Mouse (Mus musculus) right cerebral cortex, postnatal 25 days (tissue): Measurements from ENCODE around the gene Lims1.
A peak's percentile ranks its signal among the peaks of the same experiment; 100 is the strongest.

Source experiments
- DNase-seq: peaks from one replicate; pipeline ENCODE4 v3.0.0; 2022

The Lims1 gene

DNA sequence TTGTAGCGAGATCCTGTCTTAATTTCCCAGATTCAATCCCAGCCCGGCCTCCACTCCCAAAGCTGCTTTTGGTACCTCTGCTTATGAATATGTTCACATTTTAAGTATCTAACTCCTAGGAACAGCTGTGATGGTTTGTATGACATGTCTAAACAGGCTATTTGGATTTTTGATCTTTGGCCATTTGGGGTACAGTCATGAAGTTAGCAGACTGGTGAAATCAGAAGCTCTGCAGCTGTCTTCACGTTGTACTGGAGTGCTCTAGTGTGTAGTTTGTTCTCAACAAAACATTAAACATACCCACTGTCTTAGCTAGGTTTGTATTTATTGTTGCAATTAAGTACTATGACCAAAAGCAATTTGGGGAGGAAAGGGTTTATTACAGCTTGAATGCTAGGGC is 63.7 kb downstream of the Lims1 start:
- DNase-seq: no peak

DNA sequence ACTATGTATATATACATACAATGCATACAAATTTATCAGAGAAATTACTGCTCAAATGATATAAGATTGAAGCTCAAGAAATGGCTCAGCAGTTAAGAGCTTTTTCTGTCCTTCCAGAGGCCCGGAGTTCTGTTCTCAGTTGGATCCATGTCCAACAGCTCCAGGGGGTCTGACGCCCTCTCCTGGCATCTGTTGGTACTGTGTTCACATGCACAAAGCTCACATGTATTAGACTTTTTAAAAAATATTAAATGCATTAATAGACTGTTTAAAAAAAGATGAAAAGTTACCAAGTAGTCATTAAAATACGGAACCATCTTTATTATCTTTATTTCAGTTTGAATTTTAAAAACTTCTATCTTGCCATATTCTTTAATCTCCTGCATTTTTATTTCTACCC is 65.4 kb downstream of the Lims1 start:
- no peak for DNase-seq

DNA sequence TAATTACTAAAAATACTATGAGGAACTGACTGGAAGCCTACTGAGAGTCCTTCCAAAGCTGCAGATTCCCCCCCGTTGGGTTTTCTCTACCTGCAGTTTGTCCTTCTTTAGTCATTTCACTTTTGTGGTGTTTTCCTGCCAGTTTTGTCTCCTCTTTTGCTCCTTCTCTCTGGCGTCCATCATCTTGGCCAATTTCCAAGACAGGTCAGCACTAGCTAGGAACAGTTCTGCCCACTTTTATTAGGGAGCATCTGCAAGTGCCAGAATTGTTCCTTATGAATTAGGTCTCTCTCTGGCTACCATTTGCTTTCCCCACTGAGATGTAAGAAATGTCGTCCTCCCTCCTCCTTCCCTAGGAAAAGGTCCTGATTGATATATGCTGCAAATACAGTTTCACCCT is 65.9 kb downstream of the Lims1 start:
- no peak for DNase-seq

DNA sequence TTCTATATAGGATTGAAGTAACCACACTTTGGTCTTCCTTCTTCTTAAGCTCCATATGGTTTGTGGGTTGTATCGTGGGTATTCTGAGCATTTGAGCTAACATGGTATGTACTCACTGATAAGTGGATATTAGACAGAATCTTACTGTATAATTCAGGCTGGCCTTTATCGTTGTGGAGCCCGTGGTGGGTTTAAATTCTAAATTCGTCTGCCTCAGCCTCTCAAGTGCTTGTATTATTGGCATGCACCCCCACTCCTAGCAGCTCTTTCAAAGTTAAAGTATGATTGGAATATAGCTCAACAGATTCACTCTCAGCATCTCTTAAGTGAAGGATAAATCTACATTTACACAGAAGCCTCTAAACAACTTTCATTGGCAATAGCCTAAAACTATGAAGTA is 69.2 kb downstream of the Lims1 start:
- no peak for DNase-seq

DNA sequence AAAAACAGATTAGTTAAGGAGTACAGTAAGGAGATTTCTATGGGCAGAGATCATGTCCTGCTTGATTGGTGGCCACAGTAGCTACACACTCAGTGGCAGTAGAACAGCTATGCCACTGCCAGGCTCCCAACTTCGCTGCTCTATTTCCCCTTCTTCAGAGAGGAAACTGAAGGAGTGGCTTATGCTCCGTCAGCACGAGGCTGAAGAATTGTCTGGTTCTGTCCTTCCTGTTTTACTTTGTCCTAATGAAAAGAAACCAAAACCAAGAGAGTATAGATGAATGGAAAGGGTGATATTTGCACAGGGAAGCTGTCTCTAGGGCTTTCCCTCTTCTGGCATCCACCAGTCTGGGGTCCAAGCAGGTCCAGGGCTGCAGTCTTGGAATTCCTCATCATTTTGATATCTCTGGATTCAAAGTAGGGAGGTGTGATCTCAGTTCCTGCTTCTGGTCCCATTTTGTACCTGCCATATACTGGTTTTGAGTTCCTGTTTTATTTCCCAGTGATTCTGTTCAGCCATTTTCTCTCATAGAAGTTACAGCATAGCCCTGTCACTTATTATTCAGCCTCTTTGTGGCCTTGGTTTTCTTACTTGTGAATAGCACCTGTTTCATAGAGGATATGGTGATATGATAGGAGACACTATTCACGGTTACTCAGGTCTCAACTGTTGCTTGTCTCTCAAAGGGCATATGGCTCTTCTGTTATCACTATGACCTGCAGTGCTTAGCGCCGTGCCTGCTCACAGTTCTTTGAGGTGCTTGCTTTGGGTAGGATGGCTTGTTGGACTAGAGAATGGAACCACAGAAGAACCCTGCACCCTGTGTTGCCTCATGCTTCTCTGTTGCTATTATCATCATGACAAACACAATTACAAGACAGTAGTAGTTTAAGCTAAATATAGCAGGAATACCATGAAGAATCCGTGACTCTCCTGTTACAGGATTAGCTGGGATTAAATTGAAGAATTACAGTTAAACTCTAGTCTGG is 70.1 kb downstream of the Lims1 start:
- DNase-seq: no peak

DNA sequence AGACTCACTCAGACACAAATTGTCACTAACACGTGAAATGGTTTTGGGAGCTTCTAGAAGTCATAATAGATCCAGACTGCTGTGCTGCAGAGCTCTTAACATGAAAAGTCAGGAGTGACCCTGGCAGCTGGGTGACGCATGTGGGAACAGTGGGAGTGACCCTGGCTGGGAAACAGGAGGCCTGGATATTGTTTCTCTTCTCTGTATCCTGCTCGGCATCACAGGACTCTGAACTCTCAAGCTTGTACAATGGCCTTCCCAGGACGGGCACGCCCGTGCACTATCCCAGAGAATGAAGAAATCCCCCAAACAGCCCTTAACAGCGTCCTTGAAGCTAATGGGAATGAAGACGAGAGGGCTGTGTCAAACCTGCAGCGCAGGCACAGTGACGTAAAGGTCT is 70.9 kb downstream of the Lims1 start:
- no peak for DNase-seq

DNA sequence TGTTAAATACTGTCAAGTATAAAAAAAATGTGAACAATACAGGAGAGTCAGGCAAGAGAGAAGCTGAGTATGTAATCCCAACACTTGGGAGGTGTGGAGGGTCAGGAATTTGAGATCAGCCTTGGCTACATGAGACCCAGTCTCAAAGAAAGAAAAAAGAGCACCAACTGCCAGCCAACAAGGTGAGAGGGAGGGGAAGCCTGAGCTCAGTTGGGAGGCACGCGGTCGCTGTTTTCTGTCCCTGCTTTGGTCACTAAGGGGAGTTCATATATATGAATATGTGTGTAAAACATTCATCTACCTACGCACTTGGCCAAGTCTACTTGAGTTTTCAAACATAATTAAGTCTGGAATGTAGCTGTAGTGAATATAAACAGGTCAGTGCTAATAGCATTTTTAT is 72.0 kb downstream of the Lims1 start:
- no peak for DNase-seq

DNA sequence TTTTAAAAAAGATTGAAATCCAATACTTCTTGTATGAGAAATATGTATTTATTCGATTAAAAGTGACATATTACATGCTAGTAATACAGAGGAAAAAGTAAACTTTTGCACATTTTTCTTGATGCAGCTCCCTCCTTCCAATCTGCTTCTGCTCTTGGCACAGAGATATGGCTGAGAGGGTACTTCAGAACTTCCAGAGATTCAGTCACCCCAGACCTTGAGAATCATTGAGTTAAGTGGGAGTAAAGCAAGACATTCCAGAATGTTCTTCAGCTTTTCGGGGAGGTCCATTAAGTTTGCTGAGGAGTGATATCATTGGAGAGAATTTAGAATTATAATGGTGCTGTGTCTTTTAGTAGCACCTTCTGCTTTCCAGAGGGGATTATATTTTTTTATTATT is 72.5 kb downstream of the Lims1 start:
- no peak for DNase-seq

DNA sequence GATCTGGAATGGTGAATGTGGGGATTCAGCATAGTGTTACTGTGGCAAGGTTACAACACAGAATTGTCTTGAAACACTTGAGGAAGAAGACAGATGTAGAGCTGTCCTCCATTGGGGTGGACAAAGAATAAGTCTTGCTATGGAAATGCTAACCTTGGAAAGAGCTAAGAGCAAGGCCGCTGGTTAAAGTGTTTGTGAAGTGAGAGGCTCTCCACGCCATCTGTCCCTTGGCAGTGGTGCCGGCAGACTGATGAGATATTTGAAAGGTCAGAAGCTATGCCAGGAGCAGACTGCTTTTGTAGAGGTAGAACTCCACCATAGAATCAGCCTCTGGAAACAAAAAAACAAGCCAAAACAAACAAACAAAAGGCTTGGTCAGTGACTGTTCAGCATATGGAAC is 73.3 kb downstream of the Lims1 start:
- DNase-seq: no peak

DNA sequence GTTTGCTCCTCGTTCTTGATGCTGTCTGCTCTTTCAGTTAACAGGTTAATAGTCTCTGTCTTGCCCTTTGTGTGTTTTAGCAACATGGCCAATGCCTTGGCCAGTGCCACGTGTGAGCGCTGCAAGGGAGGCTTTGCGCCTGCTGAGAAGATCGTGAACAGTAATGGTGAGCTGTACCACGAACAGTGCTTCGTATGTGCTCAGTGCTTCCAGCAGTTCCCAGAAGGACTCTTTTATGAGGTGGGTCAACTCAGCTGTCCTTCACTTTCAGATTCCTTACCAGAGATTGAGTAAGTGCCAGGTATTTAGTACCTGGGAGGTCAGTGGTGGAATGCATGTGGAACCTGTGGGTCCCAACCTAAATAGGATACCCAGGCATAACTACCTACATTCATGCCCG is 75.7 kb downstream of the Lims1 start:
- DNase-seq: no peak

DNA sequence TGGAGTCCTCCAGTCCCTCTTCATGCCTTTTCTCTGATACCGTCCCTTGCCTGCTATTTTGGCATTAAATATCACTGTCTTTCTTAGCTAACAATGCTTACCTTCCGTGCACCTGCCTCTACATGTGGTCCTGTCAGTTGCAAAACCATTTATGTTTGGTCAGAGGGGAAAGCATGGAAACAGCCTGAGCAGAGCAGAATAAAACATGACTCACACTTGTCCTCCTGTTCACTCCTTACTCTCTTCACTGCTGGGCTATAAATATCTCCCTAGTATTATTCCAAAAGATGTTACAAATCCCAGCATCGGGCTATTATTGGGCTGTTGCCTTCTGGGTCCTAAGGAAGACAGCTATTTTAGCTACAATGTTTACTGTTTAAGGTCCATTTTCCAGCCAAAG is 78.6 kb downstream of the Lims1 start:
- no peak for DNase-seq

DNA sequence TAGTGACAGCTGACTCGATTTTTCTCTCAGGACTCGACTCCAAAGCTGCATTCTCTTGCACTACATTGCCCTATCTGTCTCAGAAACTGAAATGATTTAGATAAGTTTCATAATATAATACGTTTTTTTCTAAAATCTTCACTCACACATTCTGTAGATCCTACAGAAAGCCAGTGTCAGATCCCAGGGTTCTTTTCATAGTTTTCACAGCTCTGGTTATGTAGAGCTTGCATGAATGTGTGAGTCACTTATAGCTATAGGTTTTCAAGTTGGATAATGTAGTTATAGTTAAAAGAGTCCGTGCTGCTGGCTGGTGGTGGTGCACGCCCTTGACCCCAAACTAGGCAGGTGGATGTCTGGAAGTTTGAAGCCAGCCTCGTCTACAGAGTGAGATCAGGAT is 81.4 kb downstream of the Lims1 start:
- no peak for DNase-seq

DNA sequence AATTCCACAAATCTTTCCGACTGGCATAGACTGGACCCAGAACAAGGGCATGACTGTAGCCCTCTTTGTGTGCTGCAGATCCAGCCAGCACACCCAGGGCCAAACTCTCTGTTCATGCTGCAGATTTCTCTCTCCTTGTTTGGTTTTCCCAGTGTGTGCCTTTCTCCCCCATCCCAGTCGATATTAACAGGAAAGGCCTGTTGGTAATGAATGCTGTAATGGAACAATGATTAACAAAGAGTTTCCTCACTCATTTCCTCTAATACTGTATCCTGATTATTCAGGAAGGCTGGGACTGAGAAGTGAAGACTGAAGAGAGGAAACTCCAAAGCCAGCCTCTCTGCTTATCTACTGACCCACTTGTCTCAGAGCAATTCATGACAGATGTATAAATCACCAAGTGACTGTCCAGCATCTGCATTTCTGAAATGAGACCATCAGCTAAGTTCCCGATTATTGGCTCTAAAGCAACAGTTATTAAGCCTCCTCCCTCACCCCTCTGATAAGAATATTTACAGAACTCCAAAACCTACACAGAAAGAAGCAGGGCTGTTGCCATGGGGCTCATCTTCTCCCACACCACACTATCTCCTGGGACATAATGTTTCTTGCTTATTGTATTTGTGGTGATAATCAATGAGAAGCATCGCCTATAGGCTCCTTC is 82.2 kb downstream of the Lims1 start:
- DNase-seq: no peak

DNA sequence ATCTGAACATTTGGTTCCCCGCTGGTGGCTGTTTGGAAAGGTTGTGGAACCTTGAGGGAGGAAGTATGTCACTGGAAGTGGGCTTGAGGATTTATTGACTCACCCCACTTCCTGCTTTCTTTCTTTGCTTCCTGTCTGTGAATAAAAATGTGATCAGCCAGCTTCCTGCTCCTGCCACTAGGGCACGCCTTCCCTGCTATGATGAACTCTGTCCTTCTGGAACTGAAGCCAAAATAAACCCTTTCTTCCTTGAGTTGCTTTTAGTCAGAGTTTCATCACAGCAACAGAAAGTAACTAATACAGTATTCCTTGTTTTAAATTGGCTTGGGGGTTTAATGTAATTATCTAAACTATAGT is 82.7 kb downstream of the Lims1 start:
- no peak for DNase-seq

DNA sequence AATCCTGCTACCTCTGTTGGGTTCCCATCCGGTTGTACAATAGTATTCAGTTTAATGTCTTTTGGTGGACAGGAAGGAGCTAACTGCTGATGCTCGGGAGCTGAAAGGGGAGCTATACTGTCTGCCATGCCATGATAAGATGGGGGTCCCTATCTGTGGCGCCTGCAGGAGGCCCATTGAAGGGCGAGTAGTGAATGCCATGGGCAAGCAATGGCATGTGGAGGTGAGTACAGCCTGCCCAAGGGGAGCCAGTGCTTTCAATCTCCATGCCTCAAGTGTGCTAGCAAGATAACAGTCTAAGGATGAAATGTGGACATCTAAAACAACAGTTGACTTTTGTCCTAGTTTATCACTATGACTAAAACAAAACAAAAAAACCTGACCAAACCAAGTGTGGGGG is 89.1 kb downstream of the Lims1 start:
- no peak for DNase-seq

DNA sequence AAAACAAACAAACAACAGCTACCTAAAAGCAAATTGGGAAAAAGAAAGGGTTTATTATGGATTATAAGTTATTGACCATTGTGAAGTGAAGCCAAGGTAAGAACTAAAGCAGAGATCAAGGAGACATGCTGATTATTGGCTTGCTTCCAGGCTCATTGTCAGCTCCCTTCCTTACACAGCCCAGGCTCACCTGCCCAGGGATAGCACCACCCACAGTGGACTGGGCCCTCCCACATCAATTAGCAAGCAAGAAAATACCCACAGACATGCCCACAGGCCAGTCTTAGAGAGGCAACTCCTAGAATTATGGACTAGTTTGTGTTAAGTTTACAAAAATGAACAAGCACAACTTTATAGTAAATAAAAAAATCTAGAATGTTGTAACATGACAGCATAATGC is 89.6 kb downstream of the Lims1 start:
- no peak for DNase-seq

DNA sequence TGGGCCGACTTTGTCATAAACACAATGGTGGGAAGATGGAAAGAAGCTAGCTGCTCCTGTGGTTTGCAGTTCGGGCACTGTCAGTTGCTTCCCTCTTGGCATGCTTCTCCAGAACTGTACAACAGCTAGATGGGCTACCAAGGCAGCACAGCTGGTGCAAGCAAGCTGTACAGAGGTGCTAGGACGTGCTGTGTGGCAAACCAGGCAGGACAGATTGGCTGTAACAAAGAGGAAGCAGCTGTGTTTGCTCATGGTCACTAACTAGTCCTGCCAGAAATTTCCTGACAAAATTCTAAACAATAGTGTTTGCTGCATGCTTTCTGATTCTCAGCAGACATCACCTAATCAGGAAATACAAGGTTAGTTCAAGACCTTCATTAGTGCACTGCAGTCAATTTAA is 93.4 kb downstream of the Lims1 start:
- no peak for DNase-seq

DNA sequence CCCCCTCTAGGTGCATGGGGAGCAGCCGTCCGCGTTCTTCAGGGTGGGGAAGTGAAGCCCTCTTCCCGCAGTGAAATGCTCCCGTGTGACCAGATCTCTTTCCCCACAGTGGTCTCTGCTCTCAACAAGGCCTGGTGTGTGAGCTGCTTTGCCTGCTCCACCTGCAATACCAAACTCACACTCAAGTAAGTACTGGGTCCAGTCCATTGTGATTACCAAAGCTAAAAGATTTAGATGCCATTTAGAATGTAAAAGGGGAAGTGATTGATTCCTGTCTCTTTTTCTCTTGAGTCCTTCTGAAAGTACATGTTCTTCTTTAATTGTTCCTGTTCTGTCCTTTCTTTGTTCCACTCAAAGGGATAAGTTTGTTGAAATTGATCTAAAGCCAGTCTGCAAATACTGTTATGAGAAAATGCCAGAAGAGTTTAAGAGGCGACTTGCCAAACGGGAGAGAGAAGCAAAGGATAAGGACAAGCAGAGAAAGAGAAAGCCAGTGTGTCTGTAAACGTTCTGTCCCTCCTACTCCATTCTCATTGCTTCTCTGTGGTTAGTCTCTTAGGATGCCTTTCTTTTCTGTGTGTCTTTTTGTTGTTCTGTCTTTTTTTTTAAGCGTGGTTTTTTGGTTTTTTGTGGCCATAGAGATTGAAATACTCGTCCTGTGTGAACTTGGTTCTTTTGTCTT is 95.2 kb downstream of the Lims1 start:
- no peak for DNase-seq

DNA sequence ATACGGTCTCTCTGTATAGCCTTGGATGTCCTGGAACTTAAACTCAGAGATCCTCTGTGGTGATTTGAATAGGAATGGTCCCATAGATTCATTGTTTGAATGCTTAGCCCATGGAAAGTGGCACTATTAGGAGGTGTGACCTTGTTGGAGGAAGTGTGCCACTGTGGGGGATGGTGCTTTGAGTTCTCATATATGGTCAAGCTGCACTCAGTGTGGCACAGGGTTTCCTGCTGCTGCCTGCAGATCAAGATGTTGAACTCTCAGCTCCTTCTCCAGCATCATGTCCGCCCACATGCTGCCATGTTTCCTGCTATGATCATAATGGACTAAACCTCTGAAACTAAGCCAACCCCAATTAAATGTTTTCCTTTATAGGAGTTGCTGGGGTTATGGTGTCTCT is 104.7 kb downstream of the Lims1 start:
- DNase-seq: no peak

DNA sequence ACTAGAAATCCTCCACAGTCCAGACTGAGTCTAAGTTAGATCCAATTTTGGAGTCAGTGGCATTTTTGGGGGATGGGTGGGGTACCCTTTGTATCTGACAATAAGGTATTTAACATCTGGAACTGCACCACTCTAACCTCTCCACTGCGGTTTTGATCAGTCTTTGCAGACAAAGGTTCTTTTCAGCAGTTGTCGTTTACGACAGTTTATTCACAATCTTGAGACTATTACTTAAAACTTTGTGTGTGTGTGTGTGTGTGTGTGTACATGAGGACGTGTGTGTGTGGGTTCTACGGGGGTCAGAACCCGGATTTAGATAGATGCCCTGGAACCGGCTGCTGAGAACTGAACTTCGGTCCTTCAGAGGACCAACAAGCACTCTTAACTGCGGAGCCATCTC is 122.6 kb downstream of the Lims1 start:
- DNase-seq: no peak

DNA sequence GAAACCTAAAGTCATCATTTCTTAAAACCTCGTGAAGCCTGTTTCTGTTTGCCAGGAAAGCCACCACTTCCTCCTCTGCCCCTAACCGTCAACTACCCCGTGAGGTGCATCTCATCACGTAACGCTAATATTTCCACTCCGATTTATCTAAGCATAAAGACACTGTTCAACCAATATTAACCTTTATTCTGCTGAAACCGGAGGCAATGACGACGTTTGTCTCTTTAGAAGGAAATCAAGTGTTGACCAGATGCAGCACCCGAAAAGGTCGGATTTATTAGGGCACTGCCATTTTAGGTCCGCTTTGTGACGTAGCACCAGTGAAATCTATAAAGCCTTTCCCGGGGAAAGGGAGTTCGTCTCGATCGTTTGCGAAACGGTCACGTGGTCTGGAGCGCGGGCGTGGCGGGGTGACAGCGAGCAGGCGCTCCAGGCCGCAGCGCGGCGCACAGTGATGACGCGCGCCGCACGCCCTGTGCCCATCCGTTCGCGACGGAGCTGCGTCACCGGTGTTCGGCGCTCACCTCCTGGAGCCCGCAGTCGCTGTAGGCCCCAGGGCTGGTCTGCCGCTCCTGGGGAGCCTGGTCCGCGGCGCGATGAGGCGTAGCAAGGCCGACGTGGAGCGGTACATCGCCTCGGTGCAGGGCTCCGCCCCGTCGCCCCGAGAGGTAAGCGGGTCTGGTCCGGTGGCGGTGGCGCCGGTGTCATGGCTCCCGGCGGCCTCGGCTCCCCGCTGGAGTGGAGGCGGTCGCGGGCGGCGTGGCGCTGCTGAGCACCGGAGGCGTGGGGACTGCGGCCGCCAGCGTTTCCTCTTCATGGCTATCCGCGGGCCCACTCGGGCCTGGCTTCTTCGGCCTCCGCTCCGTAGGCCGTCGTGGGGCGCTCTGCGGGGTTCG is 123.4 kb downstream of the Lims1 start, which contains the start of gene Ranbp2:
TSS of gene Ranbp2 (plus strand) at position 537 of the 896 bp plus-strand sequence.
- DNase-seq: peak; percentile 99

DNA sequence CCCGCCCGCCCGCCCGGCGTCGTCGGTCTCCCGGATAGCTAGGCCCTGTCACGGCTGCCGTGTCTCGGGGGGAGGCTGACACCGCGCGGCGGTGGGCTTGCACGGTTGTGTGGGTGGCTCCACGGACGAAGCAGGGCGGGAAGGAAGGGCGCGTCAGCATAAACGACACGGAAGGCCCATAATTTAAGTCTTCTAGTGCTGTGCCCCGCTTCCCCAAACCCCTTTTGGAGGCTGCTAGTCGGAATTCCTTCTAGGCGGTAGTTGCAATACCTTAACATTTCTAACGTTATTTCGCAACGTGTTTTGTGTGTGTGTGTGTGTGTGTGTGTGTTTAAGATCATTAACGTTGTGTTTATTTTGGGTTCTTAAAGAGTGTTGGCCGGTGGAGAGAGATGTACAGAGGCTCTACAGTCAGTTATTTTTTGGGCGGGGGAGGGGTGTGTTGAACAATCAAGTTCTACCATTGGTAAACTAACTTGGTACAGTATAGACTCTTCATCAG is 124.1 kb downstream of the Lims1 start:
- no peak for DNase-seq

DNA sequence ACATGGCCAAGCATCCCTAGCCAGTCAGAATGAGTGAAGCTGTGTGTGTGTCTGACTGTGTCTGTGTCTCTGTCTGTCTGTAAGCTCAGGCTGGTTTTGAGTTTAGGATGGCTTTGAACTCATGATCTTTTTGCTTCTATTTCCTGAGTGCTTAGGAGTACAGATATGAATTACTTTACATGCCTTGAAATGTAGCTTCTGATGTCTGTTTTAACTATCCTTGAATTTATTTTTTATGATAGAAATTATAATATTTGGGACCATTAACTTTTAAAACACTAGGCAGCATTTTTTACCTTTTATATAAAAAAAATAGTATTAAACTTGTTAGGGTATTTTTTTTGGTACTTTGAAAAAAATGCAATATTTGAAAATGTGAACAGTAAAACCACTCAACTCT is 128.3 kb downstream of the Lims1 start:
- DNase-seq: no peak
